Comparison of ENCODE assay signal across 20 mouse cellular contexts in the genomic region with DNA sequence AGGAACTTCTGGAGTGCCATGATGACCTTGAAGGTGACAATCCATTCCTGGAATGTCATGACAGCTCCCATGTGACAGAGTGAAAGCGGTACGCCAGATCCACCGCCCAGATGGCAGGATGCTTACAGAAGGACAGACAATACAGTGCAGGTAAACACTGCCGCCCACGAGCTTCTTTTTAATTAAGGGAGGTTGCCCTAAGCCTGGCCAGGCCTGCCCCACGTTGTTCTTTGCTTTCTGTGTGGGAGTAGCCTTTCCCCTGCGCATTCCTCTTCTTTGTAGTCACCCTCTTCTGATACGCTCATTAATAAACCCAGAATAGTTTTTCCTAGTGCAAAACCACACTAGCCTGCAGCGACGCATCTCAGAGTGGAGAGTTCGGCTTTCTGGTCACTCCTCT. TPM values are rescaled to one million over a fixed set of nuclear protein-coding genes. Genes with fewer than 3 reads are reported as not detected.
DNase-seq lines count a peak whose midpoint lies in the region; ATAC-seq and TF ChIP-seq lines count a peak whose summit lies in the region.
"Had no signal": no experiment of that assay in that cellular context is flagged by ENCODE, and none has a peak within 500 bp of the region (broad histone marks: within the 10 kb centered on the region; RNA-seq: fewer than 3 reads in every experiment).

No protein-coding gene starts in this region.

- DNase-seq in heart, adult 11 months: peak; percentile 84
- DNase-seq in heart, adult 2 months: no peak
- no peak for DNase-seq in kidney, postnatal 36 days
- no peak for DNase-seq in stomach, postnatal 0 days (ENCODE audit: low spot score)
- no peak for DNase-seq in gastrocnemius, postnatal 25 days
- no peak for DNase-seq in lung, postnatal 10 days
- DNase-seq: adrenal gland, postnatal 10 days; cerebellum, adult 11-12 months; cerebellum, adult 9-10 months; cerebellum, postnatal 25 days; gastrocnemius, adult 2 months; gastrocnemius, postnatal 36 days; heart, adult 18-20 months; heart, postnatal 10 days had no signal

- no peak overlapping the region for H3K9ac ChIP-seq in heart, adult 2 months (ENCODE audit: low read depth, low read length)
- H3K9ac ChIP-seq in kidney, embryonic 15.5 days: no peak overlapping the region
- no peak overlapping the region for H3K9ac ChIP-seq in stomach, embryonic 14.5 days (replicated peaks; ENCODE audit: low read depth, low read length)
- no peak overlapping the region for H3K9ac ChIP-seq in stomach, postnatal 0 days (ENCODE audit: low read length)
- H3K9ac ChIP-seq: embryonic facial prominence, embryonic 12.5 days; hindbrain, embryonic 13.5 days had no signal

- H3K36me3 ChIP-seq in heart, adult 2 months (ENCODE audit: control insufficient read depth, insufficient read depth, low read length): no peaks in the 10 kb centered on the region
- no peaks in the 10 kb centered on the region for H3K36me3 ChIP-seq in kidney, embryonic 15.5 days
- no peaks in the 10 kb centered on the region for H3K36me3 ChIP-seq in stomach, embryonic 14.5 days (ENCODE audit: control insufficient read depth, insufficient read depth, low read length)
- H3K36me3 ChIP-seq in stomach, postnatal 0 days (ENCODE audit: control insufficient read depth, insufficient read depth, low read length): no peaks in the 10 kb centered on the region
- H3K36me3 ChIP-seq: embryonic facial prominence, embryonic 12.5 days; hindbrain, embryonic 13.5 days had no signal

- no peak for TF ChIP-seq CTCF in heart, adult 2 months (IDR thresholded peaks at IDR 0.05)
- TF ChIP-seq CTCF in stomach, postnatal 0 days (IDR thresholded peaks at IDR 0.05; ENCODE audit: low read depth): no peak

- ATAC-seq in kidney, embryonic 15.5 days (replicated peaks; ENCODE audit: low FRiP score): 0 out of 2 replicates have a peak, but pooled peaks have one; percentile 39
- ATAC-seq in stomach, embryonic 14.5 days (ENCODE audit: insufficient number of reproducible peaks, insufficient read depth, low FRiP score, low read depth): 0 out of 2 replicates have a peak, but pooled peaks have one; percentile 28
- no peak for ATAC-seq in stomach, postnatal 0 days (ENCODE audit: low FRiP score, low TSS enrichment)
- ATAC-seq: forebrain, embryonic 14.5 days; hindbrain, postnatal 0 days had no signal

- 70% methylated on average over 11 of the region's 11 CpGs for WGBS in heart, adult 2 months
- whole genome bisulfite sequencing in kidney, embryonic 15.5 days: 39% methylated on average over 11 of the region's 11 CpGs
- WGBS in stomach, embryonic 14.5 days: 61% methylated on average over 11 of the region's 11 CpGs
- 63% methylated on average over 11 of the region's 11 CpGs for WGBS in stomach, postnatal 0 days

- H3K27me3 ChIP-seq in heart, adult 2 months (ENCODE audit: control insufficient read depth, insufficient read depth, low read length): no peaks in the 10 kb centered on the region
- 0 out of 2 replicates have a peak, but pooled peaks cover 7% of the 10 kb centered on the region for H3K27me3 ChIP-seq in kidney, embryonic 15.5 days
- no peaks in the 10 kb centered on the region for H3K27me3 ChIP-seq in stomach, embryonic 14.5 days (ENCODE audit: control insufficient read depth, insufficient read depth, low read length)
- H3K27me3 ChIP-seq in stomach, postnatal 0 days (ENCODE audit: control insufficient read depth, insufficient read depth, low read length): no peaks in the 10 kb centered on the region
- H3K27me3 ChIP-seq: embryonic facial prominence, embryonic 12.5 days; hindbrain, embryonic 13.5 days had no signal

- no peaks in the 10 kb centered on the region for H3K4me1 ChIP-seq in heart, adult 2 months (ENCODE audit: control insufficient read depth, insufficient read depth, low read length)
- H3K4me1 ChIP-seq in kidney, embryonic 15.5 days: peaks cover 15% of the 10 kb centered on the region
- H3K4me1 ChIP-seq in stomach, embryonic 14.5 days (ENCODE audit: control insufficient read depth, insufficient read depth, low read length): no peaks in the 10 kb centered on the region
- H3K4me1 ChIP-seq in stomach, postnatal 0 days (replicated peaks; ENCODE audit: control insufficient read depth, insufficient read depth): no peaks in the 10 kb centered on the region

- intact Hi-C loops in heart, adult 2 months (cut with DNase I): no loop called here

- no peak for TF ChIP-seq POLR2A in heart, adult 2 months (IDR thresholded peaks at IDR 0.05; ENCODE audit: insufficient read depth, low read depth, low read length)

- H3K4me3 ChIP-seq in heart, adult 2 months: no peak overlapping the region
- H3K4me3 ChIP-seq in kidney, embryonic 15.5 days (replicated peaks): no peak overlapping the region
- H3K4me3 ChIP-seq in stomach, embryonic 14.5 days (ENCODE audit: low read depth, low read length): no peak overlapping the region
- H3K4me3 ChIP-seq in stomach, postnatal 0 days (ENCODE audit: low read depth, low read length): no peak overlapping the region
- H3K4me3 ChIP-seq: embryonic facial prominence, embryonic 12.5 days; gastrocnemius, adult 2 months; hindbrain, embryonic 13.5 days had no signal

- no peak for TF ChIP-seq EP300 in heart, adult 2 months (IDR thresholded peaks at IDR 0.05; ENCODE audit: insufficient read depth, low read depth, low read length)
- TF ChIP-seq EP300 in stomach, postnatal 0 days (optimal IDR thresholded peaks at IDR 0.05): no peak

- no peaks in the 10 kb centered on the region for H3K79me2 ChIP-seq in heart, adult 2 months (replicated peaks; ENCODE audit: control insufficient read depth, insufficient read depth, low read length)

- no peak overlapping the region for H3K27ac ChIP-seq in heart, adult 2 months
- H3K27ac ChIP-seq in kidney, embryonic 15.5 days: no peak overlapping the region
- H3K27ac ChIP-seq in stomach, embryonic 14.5 days (ENCODE audit: low read length): no peak overlapping the region
- H3K27ac ChIP-seq in stomach, postnatal 0 days (replicated peaks): no peak overlapping the region
- H3K27ac ChIP-seq: embryonic facial prominence, embryonic 12.5 days; hindbrain, embryonic 13.5 days; hindbrain, postnatal 0 days had no signal

- H3K4me2 ChIP-seq in kidney, embryonic 15.5 days: 0 out of 2 replicates have a peak overlapping the region, but pooled peaks have one; percentile 20
- no peak overlapping the region for H3K4me2 ChIP-seq in stomach, embryonic 14.5 days (replicated peaks; ENCODE audit: low read depth, low read length)
- H3K4me2 ChIP-seq in stomach, postnatal 0 days (replicated peaks; ENCODE audit: low read depth): no peak overlapping the region
- H3K4me2 ChIP-seq: embryonic facial prominence, embryonic 12.5 days; hindbrain, embryonic 13.5 days had no signal

- H3K9me3 ChIP-seq in kidney, embryonic 15.5 days (replicated peaks): no peaks in the 10 kb centered on the region
- no peaks in the 10 kb centered on the region for H3K9me3 ChIP-seq in stomach, embryonic 14.5 days (ENCODE audit: control insufficient read depth, low read depth, low read length)
- no peaks in the 10 kb centered on the region for H3K9me3 ChIP-seq in stomach, postnatal 0 days (ENCODE audit: control insufficient read depth, low read length)
- H3K9me3 ChIP-seq: embryonic facial prominence, embryonic 12.5 days; hindbrain, embryonic 13.5 days had no signal

RNA-seq across cellular contexts. Expression of gene Irs2, which starts 36.4 kb away (rescaled TPM):
- total RNA-seq in heart, adult 2 months (2021): 10 to 100 TPM; 13.5 to 19.0 TPM
- 4.5 TPM in 2 replicates for polyA plus RNA-seq in heart, adult 2 months (2012; rRNA removed)
- 5.6 and 5.7 TPM in 2 replicates for polyA plus RNA-seq in kidney, embryonic 15.5 days (2015; fragmentation: Nextera tagmentation; extraction: Ambion mirVana)
- 4.6 and 5.0 TPM in 2 replicates for polyA plus RNA-seq in stomach, embryonic 14.5 days (2014; fragmentation: Nextera tagmentation; extraction: Ambion mirVana)
- 3.3 and 3.9 TPM in 2 replicates for polyA plus RNA-seq in stomach, postnatal 0 days (2015; fragmentation: Nextera tagmentation; extraction: Ambion mirVana)
- total RNA-seq in gastrocnemius, postnatal 25 days (2021): 10 to 100 TPM in 1 of 2 experiments, 1 to 10 TPM in 1; 7.7 to 12.7 TPM
